Mouse (Mus musculus) liver, embryonic 15.5 days (tissue): Measurements from ENCODE around the gene Spop. TPM values are rescaled to one million over a fixed set of nuclear protein-coding genes. Genes with fewer than 3 reads are reported as not detected.

Source experiments
- ATAC-seq: fragments of 200-750 bp; cut with Nextera tagmentation; 2 replicates; pipeline ENCODE4 v1.8.0; 2017; ENCODE audit warnings: moderate number of reproducible peaks, mild to moderate bottlenecking, moderate library complexity; ENCODE audit not compliant: insufficient read depth
- H3K27ac ChIP-seq: fragments of 300-500 bp; sonication (generic); replicated peaks from 2 replicates; pipeline ENCODE4 v1.5.1; 2015; ENCODE audit warnings: mild to moderate bottlenecking, inconsistent platforms
- H3K27me3 ChIP-seq: fragments of 300-500 bp; sonication (generic); 2 replicates; pipeline ENCODE4 v1.6.1; 2015; ENCODE audit warnings: mild to moderate bottlenecking, inconsistent platforms
- H3K36me3 ChIP-seq: fragments of 300-500 bp; sonication (generic); replicated peaks from 2 replicates; pipeline ENCODE4 v1.6.1; 2015; ENCODE audit warnings: moderate library complexity, mild to moderate bottlenecking, inconsistent platforms
- H3K4me1 ChIP-seq: fragments of 300-500 bp; sonication (generic); replicated peaks from 2 replicates; pipeline ENCODE4 v1.6.1; 2015; ENCODE audit warnings: inconsistent platforms
- H3K4me2 ChIP-seq: fragments of 300-500 bp; sonication (generic); 2 replicates; pipeline ENCODE4 v1.6.1; 2015; ENCODE audit warnings: moderate library complexity, mild to moderate bottlenecking, inconsistent platforms
- H3K4me3 ChIP-seq: fragments of 300-500 bp; sonication (generic); replicated peaks from 2 replicates; pipeline ENCODE4 v1.5.1; 2015; ENCODE audit warnings: mild to moderate bottlenecking, inconsistent platforms
- H3K9ac ChIP-seq: fragments of 300-500 bp; sonication (generic); 2 replicates; pipeline ENCODE4 v1.6.1; 2015; ENCODE audit warnings: moderate library complexity, mild to moderate bottlenecking, inconsistent platforms
- H3K9me3 ChIP-seq: fragments of 300-500 bp; sonication (generic); replicated peaks from 2 replicates; pipeline ENCODE4 v1.6.1; 2016; ENCODE audit warnings: inconsistent platforms
- WGBS: fragments of 180-500 bp; shearing (Covaris S2); methylation state at CpG from one replicate; pipeline ENCODE4 v1.1.7; 2015; ENCODE audit warnings: mixed read lengths; ENCODE audit not compliant: insufficient replicate concordance; 5-methylcytosine and 5-hydroxymethylcytosine counted together
- polyA plus RNA-seq: library from polyadenylated mRNA; unstranded; fragments of >200 nt; fragmentation: Nextera tagmentation; extraction: Ambion mirVana; gene quantifications from 2 replicates; pipeline ENCODE4 v1.2.1, GENCODE M21; 2015

Spop gene
- polyA plus RNA-seq, 1 experiment from 2014 or later, result 67.5 TPM

GRCm38 (mm10) chr11:95473456-95473855 lies 59.6 kb downstream of the Spop start:
- 81% methylated on average over 1 of the region's 1 CpGs for WGBS
- H3K36me3 ChIP-seq, result peaks cover 63% of the 10 kb centered on the region
- no peaks in the 10 kb centered on the region for H3K4me1 ChIP-seq
- H3K9ac ChIP-seq, result no peak overlapping the region
- ATAC-seq, result no peak
- H3K4me3 ChIP-seq, result no peak overlapping the region
- H3K27ac ChIP-seq, result no peak overlapping the region
- no peaks in the 10 kb centered on the region for H3K27me3 ChIP-seq
- H3K9me3 ChIP-seq, result no peaks in the 10 kb centered on the region
- no peak overlapping the region for H3K4me2 ChIP-seq

DNA sequence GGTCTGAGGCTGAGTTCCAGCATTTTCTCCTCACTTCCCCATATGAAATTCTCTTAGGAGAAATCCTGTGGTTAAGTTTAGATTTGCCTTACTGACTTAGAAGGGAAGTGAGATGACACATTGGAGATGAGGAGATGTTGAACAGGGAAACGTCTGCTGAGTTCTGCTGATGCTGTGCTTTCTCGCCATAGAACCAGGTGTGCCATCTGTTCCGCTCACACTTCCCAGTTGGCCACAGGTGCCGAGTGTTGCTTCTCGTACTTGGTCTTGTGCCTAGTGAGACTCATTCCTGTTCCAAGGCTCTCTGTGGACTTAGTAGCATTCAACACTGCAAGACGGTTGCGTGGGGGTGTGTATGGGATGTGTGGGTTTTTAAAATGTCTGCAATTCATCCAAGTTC lies 62.4 kb downstream of the Spop start:
- Histone ChIP-seq H3K4me1 (no peaks in the 10 kb centered on the region), H3K4me2 (no peak overlapping the region), H3K9ac (no peak overlapping the region), H3K4me3 (no peak overlapping the region), H3K27ac (no peak overlapping the region), H3K36me3 (peaks cover 76% of the 10 kb centered on the region), H3K27me3 (no peaks in the 10 kb centered on the region), H3K9me3 (no peaks in the 10 kb centered on the region)
- WGBS, result 82% methylated on average over 7 of the region's 7 CpGs
- no peak for ATAC-seq

DNA sequence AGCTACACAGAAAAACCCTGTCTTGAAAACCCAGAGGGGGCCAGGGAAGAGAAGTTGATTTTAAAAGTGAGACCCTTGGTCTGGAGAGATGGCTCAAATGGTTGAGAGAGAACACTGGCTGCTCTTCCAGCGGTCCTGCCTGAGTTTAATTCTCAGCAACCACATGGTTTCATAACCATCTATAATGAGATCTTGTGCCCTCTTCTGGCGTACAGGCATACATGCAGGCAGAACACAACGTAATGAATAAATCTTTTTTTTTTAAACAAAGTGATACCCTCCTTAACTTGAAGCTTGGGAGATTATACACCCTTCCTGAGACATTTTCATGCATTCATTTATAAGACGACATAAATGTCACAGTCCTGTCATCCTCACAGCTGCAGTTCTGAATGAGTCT lies 65.6 kb downstream of the Spop start:
- Histone ChIP-seq H3K4me3 (no peak overlapping the region), H3K9me3 (no peaks in the 10 kb centered on the region), H3K36me3 (peaks cover 80% of the 10 kb centered on the region), H3K4me1 (no peaks in the 10 kb centered on the region), H3K27me3 (no peaks in the 10 kb centered on the region), H3K4me2 (no peak overlapping the region), H3K9ac (no peak overlapping the region), H3K27ac (no peak overlapping the region)
- no peak for ATAC-seq
- 82% methylated on average over 4 of the region's 4 CpGs for WGBS

- H3K36me3 ChIP-seq, result peaks cover 78% of the 10 kb centered on the region
- H3K27me3 ChIP-seq, result no peaks in the 10 kb centered on the region
- no peaks in the 10 kb centered on the region for H3K9me3 ChIP-seq
- H3K9ac ChIP-seq, result no peak overlapping the region
- no peak overlapping the region for H3K4me2 ChIP-seq
- 80% methylated on average over 4 of the region's 4 CpGs for WGBS
- no peak overlapping the region for H3K4me3 ChIP-seq
- no peak for ATAC-seq
- H3K4me1 ChIP-seq, result no peaks in the 10 kb centered on the region
- H3K27ac ChIP-seq, result no peak overlapping the region
These were observed 66.8 kb downstream of the Spop start for GRCm38 (mm10) chr11:95480662-95481061.

DNA sequence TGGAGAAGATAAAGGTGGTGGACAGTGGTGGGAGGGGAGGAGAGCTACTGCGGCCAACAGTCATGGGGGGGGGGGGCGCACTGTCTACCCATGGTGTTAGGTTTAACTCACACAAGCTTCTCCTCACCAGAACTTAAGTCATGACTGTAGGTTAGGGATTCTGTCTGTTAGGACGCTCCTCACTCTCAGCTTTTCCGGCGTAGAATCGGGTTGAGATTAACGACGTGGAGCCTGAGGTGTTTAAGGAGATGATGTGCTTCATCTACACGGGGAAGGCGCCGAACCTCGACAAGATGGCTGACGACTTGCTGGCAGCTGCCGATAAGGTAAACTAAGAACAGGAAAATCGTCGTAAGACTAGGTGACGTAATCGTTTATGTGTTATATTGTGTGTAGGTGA lies 71.8 kb downstream of the Spop start:
- Histone ChIP-seq H3K4me3 (no peak overlapping the region), H3K4me1 (no peaks in the 10 kb centered on the region), H3K36me3 (peaks cover 91% of the 10 kb centered on the region), H3K9me3 (no peaks in the 10 kb centered on the region), H3K9ac (no peak overlapping the region), H3K27me3 (no peaks in the 10 kb centered on the region), H3K4me2 (no peak overlapping the region), H3K27ac (no peak overlapping the region)
- WGBS, result 91% methylated on average over 18 of the region's 18 CpGs
- ATAC-seq, result no peak

- H3K4me2 ChIP-seq, result no peak overlapping the region
- no peak overlapping the region for H3K4me3 ChIP-seq
- 94% methylated on average over 2 of the region's 2 CpGs for WGBS
- no peak for ATAC-seq
- no peak overlapping the region for H3K9ac ChIP-seq
- H3K36me3 ChIP-seq, result peaks cover 93% of the 10 kb centered on the region
- no peaks in the 10 kb centered on the region for H3K27me3 ChIP-seq
- no peaks in the 10 kb centered on the region for H3K4me1 ChIP-seq
- no peaks in the 10 kb centered on the region for H3K9me3 ChIP-seq
- no peak overlapping the region for H3K27ac ChIP-seq
These were observed 73.4 kb downstream of the Spop start for GRCm38 (mm10) chr11:95487237-95487636.

GRCm38 (mm10) chr11:95490104-95490503 lies 76.2 kb downstream of the Spop start:
- Histone ChIP-seq H3K4me2 (no peak overlapping the region), H3K4me1 (no peaks in the 10 kb centered on the region), H3K27me3 (no peaks in the 10 kb centered on the region), H3K4me3 (no peak overlapping the region), H3K27ac (no peak overlapping the region), H3K36me3 (peaks cover 95% of the 10 kb centered on the region), H3K9ac (no peak overlapping the region), H3K9me3 (no peaks in the 10 kb centered on the region)
- ATAC-seq, result no peak
- 82% methylated on average over 14 of the region's 14 CpGs for WGBS

- no peak overlapping the region for H3K27ac ChIP-seq
- H3K4me1 ChIP-seq, result no peaks in the 10 kb centered on the region
- H3K9me3 ChIP-seq, result no peaks in the 10 kb centered on the region
- H3K27me3 ChIP-seq, result no peaks in the 10 kb centered on the region
- no peak for ATAC-seq
- WGBS, result 83% methylated on average over 4 of the region's 4 CpGs
- no peak overlapping the region for H3K4me2 ChIP-seq
- no peak overlapping the region for H3K9ac ChIP-seq
- no peak overlapping the region for H3K4me3 ChIP-seq
- peaks cover 80% of the 10 kb centered on the region for H3K36me3 ChIP-seq
These were observed 78.4 kb downstream of the Spop start for GRCm38 (mm10) chr11:95492256-95492655.

DNA sequence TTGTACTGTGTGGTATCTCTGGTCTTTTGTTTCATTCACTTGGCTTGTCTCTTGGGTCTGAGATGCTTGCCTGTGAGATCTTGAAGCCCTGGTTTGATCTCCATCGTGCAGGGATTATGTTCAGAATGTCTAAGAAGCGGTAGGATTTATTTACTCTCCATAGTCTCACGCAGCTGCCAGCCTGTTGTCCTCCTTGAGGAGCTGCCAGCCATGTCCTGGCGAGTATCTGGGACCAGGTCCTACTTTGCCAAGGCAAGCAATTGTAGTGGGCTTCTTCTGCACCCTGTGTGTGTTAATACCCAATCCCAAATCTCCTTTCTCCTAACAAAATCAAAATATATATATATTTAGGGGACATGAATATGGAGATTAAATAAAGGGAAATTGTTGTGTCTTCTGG lies 79.1 kb downstream of the Spop start:
- H3K9me3 ChIP-seq, result no peaks in the 10 kb centered on the region
- H3K4me3 ChIP-seq, result no peak overlapping the region
- no peaks in the 10 kb centered on the region for H3K4me1 ChIP-seq
- no peak overlapping the region for H3K9ac ChIP-seq
- WGBS, result 88% methylated on average over 4 of the region's 4 CpGs
- peaks cover 77% of the 10 kb centered on the region for H3K36me3 ChIP-seq
- ATAC-seq, result no peak
- no peaks in the 10 kb centered on the region for H3K27me3 ChIP-seq
- no peak overlapping the region for H3K4me2 ChIP-seq
- no peak overlapping the region for H3K27ac ChIP-seq

DNA sequence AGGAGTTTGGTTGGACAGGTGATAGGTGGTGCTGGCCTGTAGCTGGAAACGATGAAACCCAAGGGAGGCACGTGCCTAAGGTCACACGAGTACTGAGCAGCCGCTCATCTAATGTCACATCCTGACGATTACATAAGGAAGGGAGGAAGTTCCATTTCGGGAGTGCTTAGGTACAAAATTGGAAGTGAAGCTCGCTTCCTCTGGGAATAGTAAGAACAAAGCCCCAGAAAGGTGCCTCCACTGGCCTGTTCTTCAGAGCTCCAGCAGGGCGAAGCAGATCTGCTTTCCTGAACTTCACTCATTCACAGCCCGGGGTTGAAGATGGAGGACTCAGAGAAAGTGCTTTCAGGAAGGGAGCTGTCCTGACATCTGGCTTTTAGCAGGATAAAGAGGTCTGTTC lies 80.1 kb downstream of the Spop start:
- no peak for ATAC-seq
- WGBS, result 79% methylated on average over 9 of the region's 9 CpGs

DNA sequence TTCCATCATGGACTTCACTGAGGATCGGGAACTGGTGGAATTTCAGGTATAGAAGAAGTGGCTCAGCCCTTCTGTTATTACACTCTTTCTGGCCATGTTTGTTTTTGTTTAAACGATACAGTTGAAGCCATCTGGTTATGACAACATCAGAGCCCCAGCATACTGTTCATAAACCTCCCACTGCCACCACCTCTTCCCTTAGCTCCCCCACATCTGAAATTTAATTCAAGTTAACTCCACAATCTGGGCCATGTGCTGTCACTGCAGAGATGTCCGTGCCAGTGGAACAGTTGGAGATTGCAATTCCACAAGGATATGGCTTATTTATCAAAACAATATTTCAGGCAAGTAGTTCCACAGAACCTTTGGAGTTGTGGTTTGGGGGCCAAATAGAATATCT lies 80.5 kb downstream of the Spop start:
- Histone ChIP-seq H3K4me1 (no peaks in the 10 kb centered on the region), H3K9ac (no peak overlapping the region), H3K4me3 (no peak overlapping the region), H3K4me2 (no peak overlapping the region), H3K27ac (no peak overlapping the region), H3K36me3 (peaks cover 67% of the 10 kb centered on the region), H3K27me3 (no peaks in the 10 kb centered on the region), H3K9me3 (no peaks in the 10 kb centered on the region)
- 75% methylated on average over 3 of the region's 3 CpGs for WGBS
- no peak for ATAC-seq

More for the DNA sequence above, 80.1 kb downstream of the Spop start:
- Histone ChIP-seq H3K27me3 (no peaks in the 10 kb centered on the region), H3K9me3 (no peaks in the 10 kb centered on the region), H3K4me2 (no peak overlapping the region), H3K36me3 (peaks cover 71% of the 10 kb centered on the region), H3K27ac (no peak overlapping the region), H3K4me3 (no peak overlapping the region), H3K9ac (no peak overlapping the region), H3K4me1 (no peaks in the 10 kb centered on the region)

GRCm38 (mm10) chr11:95495883-95496282 lies 82.0 kb downstream of the Spop start:
- H3K4me1 ChIP-seq, result no peaks in the 10 kb centered on the region
- no peak overlapping the region for H3K4me2 ChIP-seq
- no peak overlapping the region for H3K9ac ChIP-seq
- no peaks in the 10 kb centered on the region for H3K27me3 ChIP-seq
- H3K9me3 ChIP-seq, result no peaks in the 10 kb centered on the region
- no peak overlapping the region for H3K27ac ChIP-seq
- H3K36me3 ChIP-seq, result peaks cover 55% of the 10 kb centered on the region
- 82% methylated on average over 9 of the region's 9 CpGs for WGBS
- H3K4me3 ChIP-seq, result no peak overlapping the region
- no peak for ATAC-seq
